Mouse (Mus musculus): ENCODE data around the gene Smchd1. TPM values are rescaled to one million over a fixed set of nuclear protein-coding genes. Genes with fewer than 3 reads are reported as not detected.
"Not testable (repeated sequence)": the region's sequence is repeated elsewhere in the genome, so short reads cannot be mapped to it uniquely, and the experiment has no call there.

Smchd1 gene
- polyA plus RNA-seq, 1 experiment from 2014 or later, result 74.4 TPM

GRCm38 (mm10) chr17:71471261-71471660 lies 3.9 kb downstream of the Smchd1 start:
- no peak for ATAC-seq (ENCODE audit: low read depth)
- no peak overlapping the region for H3K9ac ChIP-seq (ENCODE audit: low read depth, low read length)
- no peak overlapping the region for H3K27ac ChIP-seq (replicated peaks; ENCODE audit: low read depth, low read length)
- 74% methylated on average over 2 of the region's 2 CpGs for whole genome bisulfite sequencing
- peaks cover 3% of the 10 kb centered on the region; the same call in 1 of the 2 replicates for H3K4me1 ChIP-seq (ENCODE audit: control insufficient read depth, insufficient read depth, low read length)
- no peaks in the 10 kb centered on the region for H3K9me3 ChIP-seq (ENCODE audit: control insufficient read depth, low read length)
- no peak overlapping the region for H3K4me2 ChIP-seq (ENCODE audit: low read depth, low read length)
- H3K27me3 ChIP-seq (replicated peaks; ENCODE audit: control insufficient read depth, insufficient read depth, low read length), result no peaks in the 10 kb centered on the region
- H3K4me3 ChIP-seq (ENCODE audit: low read depth, low read length), result no peak overlapping the region
- no peak for DNase-seq (ENCODE audit: low spot score)
- no peaks in the 10 kb centered on the region for H3K36me3 ChIP-seq (ENCODE audit: control insufficient read depth, insufficient read depth, low read length)

DNA sequence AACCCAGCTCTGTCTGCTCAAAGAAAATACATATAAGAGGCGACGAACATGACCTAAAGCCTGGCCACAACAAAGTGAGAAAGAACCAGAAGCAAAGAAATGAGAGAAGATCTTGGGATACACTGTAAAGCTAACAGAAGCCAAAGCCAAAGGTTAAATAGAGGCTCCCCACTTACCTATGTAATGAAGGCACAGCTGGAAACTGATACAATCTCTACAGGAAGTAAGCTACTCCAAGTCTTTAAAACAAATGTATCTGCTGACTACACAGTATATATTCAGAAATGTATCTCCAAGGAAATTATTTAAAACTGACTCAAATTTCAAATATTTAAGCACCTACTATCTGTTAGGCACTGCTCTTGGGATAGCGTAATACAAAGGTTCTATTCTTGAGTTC lies 14.8 kb downstream of the Smchd1 start:
- H3K9me3 ChIP-seq (ENCODE audit: control insufficient read depth, low read length), result no peaks in the 10 kb centered on the region
- WGBS, result 88% methylated on average over 3 of the region's 3 CpGs
- H3K4me2 ChIP-seq (ENCODE audit: low read depth, low read length), result no peak overlapping the region
- no peak for DNase-seq (ENCODE audit: low spot score)
- no peaks in the 10 kb centered on the region for H3K4me1 ChIP-seq (ENCODE audit: control insufficient read depth, insufficient read depth, low read length)
- no peak overlapping the region for H3K27ac ChIP-seq (replicated peaks; ENCODE audit: low read depth, low read length)
- H3K9ac ChIP-seq (ENCODE audit: low read depth, low read length), result no peak overlapping the region
- H3K36me3 ChIP-seq (ENCODE audit: control insufficient read depth, insufficient read depth, low read length), result peaks cover 38% of the 10 kb centered on the region
- H3K4me3 ChIP-seq (ENCODE audit: low read depth, low read length), result no peak overlapping the region
- H3K27me3 ChIP-seq (replicated peaks; ENCODE audit: control insufficient read depth, insufficient read depth, low read length), result no peaks in the 10 kb centered on the region
- no peak for ATAC-seq (ENCODE audit: low read depth)

DNA sequence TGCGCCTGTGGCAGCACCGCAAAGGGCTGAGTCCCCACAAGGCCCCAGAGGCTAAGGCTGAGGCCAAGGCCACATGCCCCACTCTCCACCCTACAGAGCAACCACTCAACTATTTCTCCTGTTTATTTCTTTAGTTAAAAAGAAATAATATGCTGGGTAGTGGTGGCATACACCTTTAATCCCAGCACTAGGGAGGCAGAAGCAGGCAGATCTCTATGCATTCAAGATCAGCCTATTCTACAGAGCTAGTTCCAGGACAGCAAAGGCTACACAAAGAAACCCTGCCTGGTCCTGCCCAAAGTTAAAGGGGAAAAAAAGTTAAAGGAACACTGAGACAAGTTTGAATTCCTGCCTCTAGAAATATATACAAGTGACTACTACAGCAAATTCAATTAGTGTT lies 15.3 kb downstream of the Smchd1 start, which contains the start of gene Gm4707:
Gene Gm4707, minus strand, starts transcription at position 101 of the 400 bp plus-strand sequence.
- DNase-seq (ENCODE audit: low spot score) (no peak), ATAC-seq (ENCODE audit: low read depth) (no peak)
- Histone ChIP-seq H3K27me3 (replicated peaks; ENCODE audit: control insufficient read depth, insufficient read depth, low read length) (no peaks in the 10 kb centered on the region), H3K9me3 (ENCODE audit: control insufficient read depth, low read length) (no peaks in the 10 kb centered on the region), H3K4me3 (ENCODE audit: low read depth, low read length) (no peak within 1 kb of the TSS), H3K4me1 (ENCODE audit: control insufficient read depth, insufficient read depth, low read length) (no peaks in the 10 kb centered on the region), H3K4me2 (ENCODE audit: low read depth, low read length) (no peak within 1 kb of the TSS), H3K36me3 (ENCODE audit: control insufficient read depth, insufficient read depth, low read length) (peaks cover 41% of the 10 kb centered on the region), H3K27ac (replicated peaks; ENCODE audit: low read depth, low read length) (no peak within 1 kb of the TSS), H3K9ac (ENCODE audit: low read depth, low read length) (no peak within 1 kb of the TSS)
- WGBS, result 96% methylated on average over 2 of the region's 2 CpGs

GRCm38 (mm10) chr17:71457361-71457760 lies 17.8 kb downstream of the Smchd1 start:
- not testable (repeated sequence) for H3K4me3 ChIP-seq (ENCODE audit: low read depth, low read length); H3K9ac ChIP-seq (ENCODE audit: low read depth, low read length); H3K4me1 ChIP-seq (ENCODE audit: control insufficient read depth, insufficient read depth, low read length); H3K27me3 ChIP-seq (replicated peaks; ENCODE audit: control insufficient read depth, insufficient read depth, low read length); DNase-seq (ENCODE audit: low spot score); H3K4me2 ChIP-seq (ENCODE audit: low read depth, low read length); H3K27ac ChIP-seq (replicated peaks; ENCODE audit: low read depth, low read length); ATAC-seq (ENCODE audit: low read depth); H3K9me3 ChIP-seq (ENCODE audit: control insufficient read depth, low read length)
- WGBS, result 95% methylated on average over 6 of the region's 6 CpGs
- peaks cover 39% of the 10 kb centered on the region for H3K36me3 ChIP-seq (ENCODE audit: control insufficient read depth, insufficient read depth, low read length)

DNA sequence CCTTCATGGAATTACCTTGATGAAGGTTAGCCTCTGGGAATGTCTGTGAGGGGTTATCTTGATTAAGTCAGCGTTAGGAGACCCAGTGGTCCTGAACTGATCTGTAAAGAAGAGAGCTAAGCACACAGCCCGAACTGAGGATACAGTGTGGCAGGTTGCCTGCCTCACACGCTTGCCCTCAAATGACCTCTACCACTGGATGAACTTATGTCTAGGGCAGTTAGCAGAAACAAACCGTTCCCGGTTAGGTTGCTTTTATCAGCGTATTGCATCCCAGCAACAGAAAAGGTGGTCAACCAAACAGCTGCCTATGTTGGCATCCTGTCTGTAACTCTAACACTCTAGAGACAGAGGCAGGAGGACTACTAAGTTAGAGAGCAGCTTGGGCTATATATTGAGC lies 30.0 kb downstream of the Smchd1 start:
- H3K9me3 ChIP-seq (ENCODE audit: control insufficient read depth, low read length), result no peaks in the 10 kb centered on the region; the same call in 1 of the 2 replicates
- ATAC-seq (ENCODE audit: low read depth) (no peak), DNase-seq (ENCODE audit: low spot score) (no peak)
- H3K4me2 ChIP-seq (ENCODE audit: low read depth, low read length), result no peak overlapping the region
- H3K4me3 ChIP-seq (ENCODE audit: low read depth, low read length), result no peak overlapping the region
- H3K27ac ChIP-seq (replicated peaks; ENCODE audit: low read depth, low read length), result no peak overlapping the region
- no peak overlapping the region for H3K9ac ChIP-seq (ENCODE audit: low read depth, low read length)
- H3K4me1 ChIP-seq (ENCODE audit: control insufficient read depth, insufficient read depth, low read length), result no peaks in the 10 kb centered on the region
- WGBS, result 98% methylated on average over 6 of the region's 6 CpGs
- H3K36me3 ChIP-seq (ENCODE audit: control insufficient read depth, insufficient read depth, low read length), result peaks cover 46% of the 10 kb centered on the region
- no peaks in the 10 kb centered on the region for H3K27me3 ChIP-seq (replicated peaks; ENCODE audit: control insufficient read depth, insufficient read depth, low read length)

DNA sequence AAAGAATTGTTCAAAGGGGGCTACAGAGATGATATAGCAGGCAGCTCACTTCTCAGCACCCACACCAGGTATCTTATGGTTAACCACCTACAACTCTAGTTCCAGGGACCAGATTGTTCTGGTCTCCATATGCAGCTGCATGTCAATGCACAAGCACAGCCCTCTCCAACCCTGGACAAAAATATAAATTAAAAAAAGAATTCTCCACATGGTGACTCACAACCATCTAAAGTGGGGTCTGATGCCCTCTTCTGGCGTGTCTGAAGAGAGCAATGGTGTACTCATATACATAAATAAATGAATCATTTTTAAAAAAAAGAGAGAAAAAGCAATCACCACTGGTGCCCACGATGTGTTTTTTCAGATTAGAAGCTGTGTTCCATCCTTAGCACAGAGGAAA lies 30.4 kb downstream of the Smchd1 start:
- Histone ChIP-seq H3K36me3 (ENCODE audit: control insufficient read depth, insufficient read depth, low read length) (peaks cover 46% of the 10 kb centered on the region), H3K9me3 (ENCODE audit: control insufficient read depth, low read length) (no peaks in the 10 kb centered on the region; the same call in 1 of the 2 replicates), H3K27me3 (replicated peaks; ENCODE audit: control insufficient read depth, insufficient read depth, low read length) (no peaks in the 10 kb centered on the region), H3K4me3 (ENCODE audit: low read depth, low read length) (no peak overlapping the region), H3K4me1 (ENCODE audit: control insufficient read depth, insufficient read depth, low read length) (no peaks in the 10 kb centered on the region), H3K27ac (replicated peaks; ENCODE audit: low read depth, low read length) (no peak overlapping the region), H3K4me2 (ENCODE audit: low read depth, low read length) (no peak overlapping the region), H3K9ac (ENCODE audit: low read depth, low read length) (no peak overlapping the region)
- WGBS, result 84% methylated on average over 2 of the region's 2 CpGs
- DNase-seq (ENCODE audit: low spot score) (no peak), ATAC-seq (ENCODE audit: low read depth) (no peak)

DNA sequence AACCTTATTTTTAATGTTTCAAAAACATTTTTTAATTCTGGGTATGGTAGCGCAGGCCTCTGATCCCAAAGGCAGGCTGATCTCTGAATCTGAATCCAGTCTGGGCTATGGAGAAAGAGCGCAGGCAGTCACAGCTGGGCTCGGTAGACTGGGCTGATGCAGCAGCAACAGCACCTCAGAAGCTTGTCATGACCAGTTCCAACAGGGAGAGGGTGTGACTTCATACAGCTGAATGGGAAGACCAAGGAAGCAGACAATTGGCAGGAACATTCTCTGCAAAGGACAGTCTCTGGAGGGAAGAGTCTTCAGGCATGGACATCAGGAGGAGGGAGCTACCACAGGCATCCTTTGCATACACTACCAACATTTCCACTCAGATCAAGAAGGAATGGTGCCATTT lies 31.0 kb downstream of the Smchd1 start:
- ATAC-seq (ENCODE audit: low read depth) (no peak), DNase-seq (ENCODE audit: low spot score) (no peak)
- Histone ChIP-seq H3K4me2 (ENCODE audit: low read depth, low read length) (no peak overlapping the region), H3K4me3 (ENCODE audit: low read depth, low read length) (no peak overlapping the region), H3K27ac (replicated peaks; ENCODE audit: low read depth, low read length) (no peak overlapping the region), H3K27me3 (replicated peaks; ENCODE audit: control insufficient read depth, insufficient read depth, low read length) (no peaks in the 10 kb centered on the region), H3K36me3 (ENCODE audit: control insufficient read depth, insufficient read depth, low read length) (peaks cover 48% of the 10 kb centered on the region), H3K9ac (ENCODE audit: low read depth, low read length) (no peak overlapping the region), H3K9me3 (ENCODE audit: control insufficient read depth, low read length) (no peaks in the 10 kb centered on the region; the same call in 1 of the 2 replicates), H3K4me1 (ENCODE audit: control insufficient read depth, insufficient read depth, low read length) (no peaks in the 10 kb centered on the region)
- 95% methylated on average over 3 of the region's 3 CpGs for WGBS

- no peak for ATAC-seq (ENCODE audit: low read depth)
- Histone ChIP-seq H3K4me3 (ENCODE audit: low read depth, low read length) (no peak overlapping the region), H3K27me3 (replicated peaks; ENCODE audit: control insufficient read depth, insufficient read depth, low read length) (no peaks in the 10 kb centered on the region), H3K9ac (ENCODE audit: low read depth, low read length) (no peak overlapping the region), H3K27ac (replicated peaks; ENCODE audit: low read depth, low read length) (no peak overlapping the region), H3K36me3 (ENCODE audit: control insufficient read depth, insufficient read depth, low read length) (peaks cover 48% of the 10 kb centered on the region), H3K9me3 (ENCODE audit: control insufficient read depth, low read length) (no peaks in the 10 kb centered on the region; the same call in 1 of the 2 replicates), H3K4me1 (ENCODE audit: control insufficient read depth, insufficient read depth, low read length) (no peaks in the 10 kb centered on the region), H3K4me2 (ENCODE audit: low read depth, low read length) (no peak overlapping the region)
- WGBS, result 90% methylated on average over 6 of the region's 6 CpGs
- DNase-seq (ENCODE audit: low spot score), result no peak
These were observed 31.9 kb downstream of the Smchd1 start for GRCm38 (mm10) chr17:71443273-71443672.

GRCm38 (mm10) chr17:71422502-71422901 lies 52.6 kb downstream of the Smchd1 start:
- 100% methylated on average over 2 of the region's 2 CpGs for WGBS
- not testable (repeated sequence) for ATAC-seq (ENCODE audit: low read depth)

More at GRCm38 (mm10) chr17:71422502-71422901, 52.6 kb downstream of the Smchd1 start:
- Histone ChIP-seq H3K36me3 (ENCODE audit: control insufficient read depth, insufficient read depth, low read length) (peaks cover 53% of the 10 kb centered on the region), H3K9me3 (ENCODE audit: control insufficient read depth, low read length) (peaks cover 18% of the 10 kb centered on the region)
- not testable (repeated sequence) for H3K4me2 ChIP-seq (ENCODE audit: low read depth, low read length); H3K27me3 ChIP-seq (replicated peaks; ENCODE audit: control insufficient read depth, insufficient read depth, low read length); H3K9ac ChIP-seq (ENCODE audit: low read depth, low read length); H3K4me3 ChIP-seq (ENCODE audit: low read depth, low read length); H3K27ac ChIP-seq (replicated peaks; ENCODE audit: low read depth, low read length); DNase-seq (ENCODE audit: low spot score); H3K4me1 ChIP-seq (ENCODE audit: control insufficient read depth, insufficient read depth, low read length)

All from embryonic facial prominence, embryonic 14.5 days (tissue).